Mouse (Mus musculus) kidney, postnatal 25 days (tissue): Measurements from ENCODE around the gene Nxf7.
"Not testable (repeated sequence)": the region's sequence is repeated elsewhere in the genome, so short reads cannot be mapped to it uniquely, and the experiment has no call there.

Source experiments
- DNase-seq, 2 experiments: peaks; one replicate each; pipeline ENCODE4 v3.0.0; 2021; ENCODE audit warnings: mixed read lengths in 2 of 2

The Nxf7 gene

GRCm38 (mm10) chrX:135598677-135599076 lies at the start of gene Nxf7:
Gene Nxf7, minus strand, starts transcription at chrX:135598777.
- DNase-seq, result no peak

GRCm38 (mm10) chrX:135627605-135628004 lies 29.0 kb upstream of the Nxf7 start, which contains the start of gene Prame:
Gene Prame, minus strand, starts transcription at chrX:135627705.
- no peak for DNase-seq

- DNase-seq, result peak in 1 of 2 experiments; percentile 36
Observed at GRCm38 (mm10) chrX:135601298-135602029, 2.9 kb upstream of the Nxf7 start.

GRCm38 (mm10) chrX:135598096-135598495 lies 481 bp downstream of the Nxf7 start:
- DNase-seq, result no peak

GRCm38 (mm10) chrX:135576412-135576811 lies 22.2 kb downstream of the Nxf7 start:
- DNase-seq, result no peak

GRCm38 (mm10) chrX:135574958-135575628 lies 23.5 kb downstream of the Nxf7 start:
- DNase-seq, result peak in 1 of 2 experiments; percentile 33

- peak; percentile 2 to 45 for DNase-seq
Observed at GRCm38 (mm10) chrX:135574261-135574957, 24.2 kb downstream of the Nxf7 start.

- peak; percentile 48 to 78 for DNase-seq
Observed at GRCm38 (mm10) chrX:135569467-135569866, 29.1 kb downstream of the Nxf7 start.

- not testable (repeated sequence) for DNase-seq
Observed at GRCm38 (mm10) chrX:135564934-135565333, 33.6 kb downstream of the Nxf7 start.

- DNase-seq, result no peak
Observed at GRCm38 (mm10) chrX:135562841-135563240, 35.7 kb downstream of the Nxf7 start.

- not testable (repeated sequence) for DNase-seq
Observed at GRCm38 (mm10) chrX:135561693-135562092, 36.9 kb downstream of the Nxf7 start.

GRCm38 (mm10) chrX:135560933-135561332 lies 37.6 kb downstream of the Nxf7 start:
- DNase-seq, result peak; percentile 38 to 65

GRCm38 (mm10) chrX:135559665-135560064 lies 38.9 kb downstream of the Nxf7 start:
- peak in 1 of 2 experiments; percentile 53 for DNase-seq
